Mouse (Mus musculus) stomach, postnatal 0 days (tissue): ENCODE results near the gene Abat.

Experiments used
- CTCF ChIP-seq: IDR thresholded peaks from 2 replicates; pipeline ENCODE4 v1.5.1; 2016; ENCODE audit warnings: antibody characterized with exemption, low read depth, mild to moderate bottlenecking, moderate library complexity
- EP300 ChIP-seq: optimal IDR thresholded peaks from 2 replicates; pipeline ENCODE3; 2016; ENCODE audit warnings: antibody characterized with exemption

- TF ChIP-seq CTCF, result no peak
- TF ChIP-seq EP300, result no peak
These were observed 25.7 kb upstream of the Abat start for GRCm38 (mm10) chr16:8487396-8488005.
